ENCODE assay signal across 9 mouse cellular contexts in genomic region chr5:105651561-105651991, GRCm38 (mm10). TPM values are rescaled to one million over a fixed set of nuclear protein-coding genes. Genes with fewer than 3 reads are reported as not detected.
DNase-seq lines count a peak whose midpoint lies in the region; ATAC-seq and TF ChIP-seq lines count a peak whose summit lies in the region.
"Had no signal": no experiment of that assay in that cellular context is flagged by ENCODE, and none has a peak within 500 bp of the region (broad histone marks: within the 10 kb centered on the region; RNA-seq: fewer than 3 reads in every experiment).

No protein-coding gene starts in this region.

- no peak for TF ChIP-seq POLR2A in small intestine, adult 2 months (IDR thresholded peaks at IDR 0.05; ENCODE audit: low read depth, low read length)

- H3K27me3 ChIP-seq in lung, embryonic 15.5 days: no peaks in the 10 kb centered on the region
- no peaks in the 10 kb centered on the region for H3K27me3 ChIP-seq in embryonic facial prominence, embryonic 14.5 days (replicated peaks; ENCODE audit: control insufficient read depth, insufficient read depth, low read length)
- H3K27me3 ChIP-seq in limb, embryonic 10.5 days (ENCODE audit: low read depth, poor library complexity, severe bottlenecking): no peaks in the 10 kb centered on the region
- no peaks in the 10 kb centered on the region for H3K27me3 ChIP-seq in small intestine, adult 2 months (ENCODE audit: control insufficient read depth, insufficient read depth, low read length)

- ATAC-seq in lung, embryonic 15.5 days (ENCODE audit: borderline replicate concordance, extremely low read depth, low FRiP score, low TSS enrichment): no peak
- ATAC-seq in embryonic facial prominence, embryonic 14.5 days (ENCODE audit: low read depth): no peak
- no peak for ATAC-seq in monocyte, adult 5-6 weeks (replicated peaks; ENCODE audit: insufficient number of reproducible peaks, low FRiP score, low TSS enrichment, poor library complexity, severe bottlenecking)

- DNase-seq in lung, adult 18-20 months: no peak
- no peak for DNase-seq in embryonic facial prominence, embryonic 14.5 days (ENCODE audit: low spot score)
- DNase-seq in limb, embryonic 10.5 days (ENCODE audit: low spot score): peak; percentile 44
- DNase-seq in yolk sac, embryonic 10.5 days (ENCODE audit: low spot score): no peak
- no peak for DNase-seq in urinary bladder, postnatal 25 days (ENCODE audit: low spot score)
- DNase-seq: cerebellum, adult 8-10 months had no signal

- H3K9me3 ChIP-seq in lung, embryonic 15.5 days: no peaks in the 10 kb centered on the region
- H3K9me3 ChIP-seq in embryonic facial prominence, embryonic 14.5 days (ENCODE audit: control insufficient read depth, low read length): no peaks in the 10 kb centered on the region
- H3K9me3 ChIP-seq in limb, embryonic 10.5 days (replicated peaks): no peaks in the 10 kb centered on the region

- H3K4me1 ChIP-seq in lung, embryonic 15.5 days: peaks cover 14% of the 10 kb centered on the region
- peaks cover 10% of the 10 kb centered on the region; the same call in 1 of the 2 replicates for H3K4me1 ChIP-seq in embryonic facial prominence, embryonic 14.5 days (ENCODE audit: control insufficient read depth, insufficient read depth, low read length)
- H3K4me1 ChIP-seq in limb, embryonic 10.5 days: peaks cover 30% of the 10 kb centered on the region
- peaks cover 14% of the 10 kb centered on the region for H3K4me1 ChIP-seq in small intestine, adult 2 months (ENCODE audit: control insufficient read depth, insufficient read depth, insufficient read length, low read length)

- WGBS in lung, embryonic 15.5 days: 23% methylated on average over 11 of the region's 11 CpGs
- WGBS in embryonic facial prominence, embryonic 14.5 days: 45% methylated on average over 11 of the region's 11 CpGs
- 61% methylated on average over 11 of the region's 11 CpGs for WGBS in limb, embryonic 10.5 days
- WGBS in small intestine, adult 2 months: 52% methylated on average over 11 of the region's 11 CpGs

- 0 out of 2 replicates have a peak overlapping the region, but pooled peaks have one; percentile 2 for H3K9ac ChIP-seq in lung, embryonic 15.5 days
- no peak overlapping the region for H3K9ac ChIP-seq in embryonic facial prominence, embryonic 14.5 days (ENCODE audit: low read depth, low read length)

- peak overlapping the region; percentile 28 for H3K4me2 ChIP-seq in lung, embryonic 15.5 days
- peak overlapping the region; percentile 9; the same call in 1 of the 2 replicates for H3K4me2 ChIP-seq in embryonic facial prominence, embryonic 14.5 days (ENCODE audit: low read depth, low read length)

- H3K36me3 ChIP-seq in lung, embryonic 15.5 days: no peaks in the 10 kb centered on the region
- no peaks in the 10 kb centered on the region for H3K36me3 ChIP-seq in embryonic facial prominence, embryonic 14.5 days (ENCODE audit: control insufficient read depth, insufficient read depth, low read length)
- no peaks in the 10 kb centered on the region for H3K36me3 ChIP-seq in limb, embryonic 10.5 days
- no peaks in the 10 kb centered on the region for H3K36me3 ChIP-seq in small intestine, adult 2 months (ENCODE audit: control insufficient read depth, insufficient read depth, low read length)

- peak overlapping the region; percentile 51; the same call in 1 of the 2 replicates for H3K27ac ChIP-seq in lung, embryonic 15.5 days
- no peak overlapping the region for H3K27ac ChIP-seq in embryonic facial prominence, embryonic 14.5 days (replicated peaks; ENCODE audit: low read depth, low read length)
- H3K27ac ChIP-seq in limb, embryonic 10.5 days: peak overlapping the region; percentile 76
- H3K27ac ChIP-seq in small intestine, adult 2 months (ENCODE audit: insufficient read depth, low read depth, low read length): peak overlapping the region; percentile 55

- no peak for TF ChIP-seq CTCF in small intestine, adult 2 months (IDR thresholded peaks at IDR 0.05; ENCODE audit: extremely low read depth, insufficient read length, insufficient replicate concordance, low read depth, low read length)

- H3K4me3 ChIP-seq in lung, embryonic 15.5 days: no peak overlapping the region
- H3K4me3 ChIP-seq in embryonic facial prominence, embryonic 14.5 days (ENCODE audit: low read depth, low read length): no peak overlapping the region
- 0 out of 2 replicates have a peak overlapping the region, but pooled peaks have one; percentile 0 for H3K4me3 ChIP-seq in limb, embryonic 10.5 days
- peak overlapping the region; percentile 47 for H3K4me3 ChIP-seq in small intestine, adult 2 months (ENCODE audit: low read depth, low read length)

RNA-seq across cellular contexts. Expression of gene Lrrc8d, which starts 48.2 kb away (rescaled TPM):
- 21.0 and 21.2 TPM in 2 replicates for polyA plus RNA-seq in lung, embryonic 15.5 days (2015; fragmentation: Nextera tagmentation; extraction: Ambion mirVana)
- 14.9 and 16.7 TPM in 2 replicates for polyA plus RNA-seq in embryonic facial prominence, embryonic 14.5 days (2014; fragmentation: Nextera tagmentation; extraction: Ambion mirVana)
- 15.0 and 17.6 TPM in 2 replicates for polyA plus RNA-seq in limb, embryonic 10.5 days (2016; fragmentation: Nextera tagmentation; extraction: Ambion mirVana)
- polyA plus RNA-seq in small intestine, adult 2 months (2012; rRNA removed): 10.4 and 16.6 TPM in 2 replicates
- total RNA-seq in monocyte, adult 5-6 weeks (2017): 40.9 to 56.0 TPM (median 41.9 TPM) in 3 replicates

Comparison
In these comparisons a context has a peak if more than half of its experiments do, and no peak if none do; other contexts are left out.
1. H3K4me3 ChIP-seq: peak in limb, embryonic 10.5 days (single experiment) and small intestine, adult 2 months (single experiment); none in lung, embryonic 15.5 days (single experiment) and embryonic facial prominence, embryonic 14.5 days (single experiment).